Mouse (Mus musculus) embryonic fibroblast, embryonic 13.5 days (primary cell): ENCODE measurements around the gene Gm49368.

Experiments
- CTCF ChIP-seq: IDR thresholded peaks from 2 replicates; pipeline ENCODE4 v1.5.1; 2011; ENCODE audit warnings: mild to moderate bottlenecking, control low read depth, low read length, moderate library complexity, borderline replicate concordance; ENCODE audit not compliant: insufficient read depth
- POLR2A ChIP-seq: IDR thresholded peaks from 2 replicates; pipeline ENCODE4 v1.6.1; 2011; ENCODE audit warnings: low read depth, mild to moderate bottlenecking, control low read depth, low read length, moderate library complexity

DNA sequence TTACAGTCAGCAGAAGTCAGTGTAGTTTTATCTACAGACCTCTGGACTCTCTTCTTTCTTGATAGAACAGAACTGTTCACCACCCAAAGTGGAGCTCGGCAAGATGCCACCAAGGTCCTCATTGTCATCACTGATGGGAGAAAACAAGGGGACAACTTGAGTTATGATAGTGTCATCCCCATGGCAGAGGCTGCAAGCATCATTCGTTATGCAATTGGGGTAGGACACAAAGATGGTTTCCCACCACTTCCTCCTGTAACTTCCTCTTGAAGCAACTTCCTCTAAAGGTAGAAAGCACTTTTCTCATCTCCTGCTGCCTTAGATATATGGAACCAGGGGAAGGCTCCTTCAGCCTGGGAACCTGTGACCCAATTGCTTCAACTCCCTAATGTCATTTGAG, 71.1 kb downstream of the Gm49368 start:
- TF ChIP-seq CTCF: no peak
- no peak for TF ChIP-seq POLR2A
